Mouse (Mus musculus): ENCODE measurements around the gene Fbxo39.
"Not testable (repeated sequence)": the region's sequence is repeated elsewhere in the genome, so short reads cannot be mapped to it uniquely, and the experiment has no call there.

Gene Fbxo39

DNA sequence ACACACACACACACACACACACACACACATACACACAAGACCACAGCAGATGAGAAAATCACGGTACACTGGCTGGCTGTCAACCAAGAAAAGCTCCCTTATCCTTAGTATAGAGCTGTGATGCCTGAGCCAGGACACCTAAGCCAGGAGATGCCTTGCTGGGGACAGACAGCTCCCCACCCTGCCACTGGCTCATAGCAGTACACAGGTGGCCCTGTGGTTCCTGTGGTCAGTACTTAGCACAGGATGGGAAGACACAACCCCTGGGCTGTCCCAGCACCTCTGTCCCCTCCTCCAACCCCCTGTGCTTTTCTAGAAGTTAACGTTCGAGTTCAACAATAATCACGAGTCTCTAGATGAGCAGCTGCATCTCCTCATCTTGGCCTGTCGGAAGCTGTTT lies 3.8 kb downstream of the Fbxo39 start:
- DNase-seq, result no peak

GRCm38 (mm10) chr11:72324431-72324830 lies 10.2 kb downstream of the Fbxo39 start:
- no peak for DNase-seq

GRCm38 (mm10) chr11:72325701-72326100 lies 11.5 kb downstream of the Fbxo39 start:
- DNase-seq, result no peak

DNA sequence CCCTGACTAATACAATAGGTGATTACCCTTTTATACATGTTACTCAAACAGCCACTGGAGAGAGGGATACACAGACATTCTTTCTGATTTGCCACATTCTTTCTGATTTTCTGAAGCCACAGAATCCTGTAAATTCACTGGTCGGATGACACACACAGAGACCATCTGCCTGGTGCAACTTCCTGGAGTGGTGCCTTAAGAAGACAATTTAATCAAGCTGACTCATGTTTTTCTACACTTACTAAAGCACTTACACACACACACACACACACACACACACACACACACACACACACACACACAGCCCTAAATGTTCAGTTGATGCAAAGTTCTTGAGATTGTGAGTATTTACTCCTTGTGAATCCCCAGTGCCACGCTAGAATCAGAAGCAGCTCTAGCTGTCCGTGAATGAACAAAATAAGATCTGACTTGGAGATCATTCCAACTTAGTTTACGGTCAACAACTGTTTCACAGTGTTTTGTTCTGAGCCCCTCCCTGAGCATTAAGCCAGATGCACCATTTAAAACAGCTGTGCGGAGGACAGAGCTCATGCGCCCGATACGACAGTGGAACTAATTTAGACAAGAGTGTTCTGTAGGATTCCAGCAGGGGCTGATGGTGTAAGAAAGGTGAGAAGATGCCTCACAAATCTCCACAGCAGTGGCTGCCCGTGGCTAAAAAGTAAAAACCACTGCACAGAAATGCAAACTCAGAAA lies 18.9 kb downstream of the Fbxo39 start:
- DNase-seq, result no peak

GRCm38 (mm10) chr11:72334653-72335052 lies 20.4 kb downstream of the Fbxo39 start:
- DNase-seq, result no peak

DNA sequence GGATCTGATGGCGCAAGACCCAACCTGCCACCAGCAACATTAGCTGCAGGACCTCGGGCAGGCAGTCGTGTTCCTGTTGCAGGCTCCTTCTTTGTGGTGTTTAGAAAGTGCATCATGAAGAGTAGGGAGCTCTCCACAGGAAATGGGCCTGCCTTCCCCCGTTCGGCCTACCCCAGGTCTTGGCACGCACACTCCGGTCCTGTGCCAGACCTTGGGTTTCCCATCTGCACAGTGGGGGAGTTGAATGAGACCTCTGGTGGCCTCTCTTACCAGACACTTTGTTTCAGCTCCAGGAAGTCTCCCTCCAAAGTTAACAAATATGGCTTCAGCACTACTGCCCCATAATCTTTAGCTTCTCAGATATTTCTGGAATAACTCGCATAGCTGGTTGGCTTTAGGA lies 22.5 kb downstream of the Fbxo39 start:
- no peak for DNase-seq

DNA sequence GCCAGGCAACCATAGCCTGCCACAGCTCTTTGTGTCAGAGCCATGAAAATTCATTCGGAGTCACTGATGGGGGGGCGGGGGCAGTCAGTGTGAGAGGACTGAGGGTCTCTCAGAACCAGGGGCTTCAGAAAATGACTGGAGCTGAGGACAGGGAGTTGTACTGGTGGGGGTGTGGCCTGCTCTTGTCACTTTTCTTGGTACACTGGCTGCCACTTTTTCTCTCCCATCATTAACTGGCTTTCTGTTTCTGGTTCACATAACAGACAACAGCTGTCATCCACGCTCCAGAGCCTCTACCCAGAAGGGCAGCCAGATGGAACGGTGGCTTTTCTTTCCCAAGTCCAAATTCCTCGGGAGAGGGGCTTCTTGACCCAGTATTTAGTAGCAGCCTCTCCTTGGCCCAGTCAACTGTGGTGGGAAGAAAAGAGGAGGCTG lies 24.2 kb downstream of the Fbxo39 start:
- no peak for DNase-seq

GRCm38 (mm10) chr11:72339716-72340115 lies 25.5 kb downstream of the Fbxo39 start:
- DNase-seq, result no peak

DNA sequence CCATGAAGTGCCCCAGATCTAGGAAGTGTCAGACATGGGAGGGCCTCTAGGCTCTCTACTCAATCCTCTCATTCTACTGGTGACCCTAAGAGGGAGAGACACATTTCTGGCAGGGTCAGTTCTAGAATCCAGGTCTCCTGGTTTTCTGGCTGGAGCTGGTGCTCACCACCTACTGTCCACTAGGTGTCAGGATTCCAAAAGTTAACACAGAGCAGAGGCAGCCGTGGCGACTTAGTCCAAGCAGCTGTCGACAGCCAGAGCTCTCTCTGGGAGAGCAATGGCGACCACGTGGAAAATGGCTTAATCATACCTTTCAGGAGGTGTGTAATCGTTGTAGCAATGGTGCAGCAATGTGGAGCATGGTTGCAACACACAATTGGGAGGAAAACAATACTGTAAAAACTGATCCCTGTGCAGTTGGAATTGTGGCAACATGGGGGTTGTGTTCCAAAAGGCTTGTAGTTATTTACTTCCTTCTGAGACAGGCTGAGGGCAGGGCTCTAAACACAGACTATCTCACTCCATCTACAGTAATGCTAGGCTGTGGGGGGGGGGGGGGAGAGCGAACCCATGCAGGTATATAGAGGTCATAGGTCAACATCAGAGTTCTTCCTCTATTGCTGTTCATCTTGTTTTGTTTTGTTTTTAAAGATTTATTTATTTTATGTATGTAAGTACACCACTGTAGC lies 28.4 kb downstream of the Fbxo39 start:
- peak; percentile 63 for DNase-seq

GRCm38 (mm10) chr11:72343238-72343625 lies 29.0 kb downstream of the Fbxo39 start:
- not testable (repeated sequence) for DNase-seq

- DNase-seq, result peak; percentile 74
These were observed 29.7 kb downstream of the Fbxo39 start for GRCm38 (mm10) chr11:72343904-72344303.

- DNase-seq, result no peak
These were observed 30.2 kb downstream of the Fbxo39 start for GRCm38 (mm10) chr11:72344486-72344885.

DNA sequence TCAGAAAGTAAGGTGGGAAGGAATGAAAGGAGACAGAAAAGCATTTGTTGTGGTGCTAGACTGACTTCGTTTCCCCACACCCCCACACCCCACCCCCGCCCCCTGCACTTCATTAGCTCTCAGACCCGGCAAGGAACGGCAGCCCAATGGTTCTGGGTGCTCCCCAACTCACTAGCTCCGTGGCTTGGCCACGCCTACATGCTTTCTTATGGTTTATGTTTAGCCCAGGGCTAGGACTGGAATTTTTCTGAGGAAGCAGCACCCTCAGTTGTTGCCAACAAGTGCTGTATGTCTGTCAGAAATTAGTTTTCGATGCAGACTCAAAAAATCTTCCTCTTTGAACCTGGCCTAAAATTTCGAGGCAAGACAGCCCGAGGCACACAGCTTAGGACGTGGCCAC lies 34.3 kb downstream of the Fbxo39 start:
- DNase-seq, result no peak

- DNase-seq, result no peak
These were observed 34.8 kb downstream of the Fbxo39 start for GRCm38 (mm10) chr11:72349016-72349415.

DNA sequence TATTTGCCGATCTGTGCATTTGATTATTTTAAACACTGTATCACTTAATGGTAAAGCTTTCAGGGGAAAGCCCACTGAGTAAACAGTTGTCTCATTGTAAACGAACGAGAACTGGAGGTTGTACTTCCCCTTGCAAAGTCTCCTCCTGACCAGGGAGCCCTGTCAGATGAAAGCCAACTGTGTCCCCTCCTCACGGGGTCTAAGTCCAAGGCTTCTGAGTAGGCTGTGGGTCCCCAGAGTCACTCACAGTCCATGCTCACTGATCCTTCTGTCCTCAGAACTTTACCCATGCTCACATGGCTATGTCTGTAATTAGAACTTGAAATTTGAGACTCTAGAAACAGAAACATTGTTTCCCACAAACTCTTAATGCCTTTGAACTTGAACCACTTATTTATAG lies 35.4 kb downstream of the Fbxo39 start:
- DNase-seq, result no peak

GRCm38 (mm10) chr11:72352272-72352671 lies 38.0 kb downstream of the Fbxo39 start:
- DNase-seq, result no peak

GRCm38 (mm10) chr11:72353186-72353585 lies 38.9 kb downstream of the Fbxo39 start:
- DNase-seq, result no peak

- DNase-seq, result peak; percentile 90
These were observed 40.9 kb downstream of the Fbxo39 start for GRCm38 (mm10) chr11:72354971-72355728.

- DNase-seq, result peak; percentile 65
These were observed 47.4 kb downstream of the Fbxo39 start for GRCm38 (mm10) chr11:72361385-72362346.

GRCm38 (mm10) chr11:72362347-72362741 lies 48.1 kb downstream of the Fbxo39 start, which contains the start of gene Tekt1:
Gene Tekt1 (minus strand): TSS chr11:72362442.
- DNase-seq, result no peak

DNA sequence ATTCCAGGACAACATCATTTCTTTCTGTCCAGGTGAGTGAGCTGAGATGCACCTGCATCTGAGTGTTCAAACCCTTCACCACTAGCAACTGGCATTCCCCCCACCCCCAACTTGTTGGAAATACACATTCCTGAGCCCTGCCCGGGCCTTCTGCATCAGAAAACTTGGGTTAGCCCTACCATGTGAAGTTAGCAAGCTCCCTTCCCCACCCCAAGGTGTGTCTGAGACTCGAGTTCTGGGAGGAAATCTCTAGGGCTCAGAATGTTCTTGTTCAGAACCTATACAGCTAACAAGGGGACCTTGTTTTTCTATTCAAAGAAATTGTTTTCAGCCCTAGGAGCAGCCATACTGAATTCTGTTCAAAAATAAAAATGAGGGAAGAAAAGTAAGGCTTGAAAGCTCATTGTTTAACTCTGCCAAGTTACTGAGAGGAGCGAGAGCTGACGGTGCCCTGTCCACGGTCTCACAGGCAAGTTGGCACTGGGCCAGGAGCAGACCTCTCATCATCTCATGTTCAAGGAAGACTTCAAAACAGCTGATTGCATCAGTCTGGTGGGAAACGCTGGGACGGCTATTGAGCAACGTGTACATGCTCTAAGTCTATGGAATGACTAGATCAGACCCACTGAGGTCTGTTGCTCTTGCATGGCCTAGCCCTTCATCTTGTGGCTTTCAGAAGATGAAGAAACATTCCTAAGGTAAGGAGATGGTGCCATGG lies 49.4 kb downstream of the Fbxo39 start:
- DNase-seq, result peak; percentile 60

GRCm38 (mm10) chr11:72364526-72364925 lies 50.3 kb downstream of the Fbxo39 start:
- DNase-seq, result peak; percentile 15

Measured in lung, postnatal 14 days (tissue).